Mouse (Mus musculus): ENCODE data around the gene Dock11.

GRCm38 (mm10) chrX:35950135-35950534 is 61.5 kb downstream of the Dock11 start:
- TF ChIP-seq CTCF (conservative IDR thresholded peaks at IDR 0.05; ENCODE audit: low read length) (no peak), POU5F1 (IDR thresholded peaks at IDR 0.05; ENCODE audit: borderline replicate concordance, low read length) (no peak)
